ENCODE assay signal across 8 mouse cellular contexts in genomic region chr1:80106269-80106668, GRCm38 (mm10).
DNase-seq lines count a peak whose midpoint lies in the region; TF ChIP-seq lines count a peak whose summit lies in the region.

No protein-coding gene starts in this region.

- peak; percentile 44 for TF ChIP-seq RAD21 in MEL (IDR thresholded peaks at IDR 0.05; ENCODE audit: low read depth, low read length)

- intact Hi-C loops in left cerebral cortex, adult 2 months (cut with DNase I): loop anchor here (1.0 to 10.0 kb wide), 3 partner anchors 109 to 401 kb away; no protein-coding TSS in a partner anchor
- intact Hi-C loops in left cerebral cortex, postnatal 4 days (cut with DNase I): loop anchor here (5.0 kb wide), 1 partner anchor 319 kb away; no protein-coding TSS in a partner anchor
- intact Hi-C loops in heart, postnatal 10 days (cut with DNase I): loop anchor here (1.0 to 5.0 kb wide), 2 partner anchors 109 to 320 kb away; no protein-coding TSS in a partner anchor

- peak; percentile 59 for TF ChIP-seq CTCF in left cerebral cortex, adult 2 months (IDR thresholded peaks at IDR 0.05)
- peak in 2 of 3 experiments; percentile 7 to 37; a peak in 3 of 6 replicates for TF ChIP-seq CTCF in MEL (IDR thresholded peaks at IDR 0.05 in 2 of 3, conservative IDR thresholded peaks at IDR 0.05 in 1 of 3; ENCODE audit: control insufficient read depth in 1 of 3, insufficient read depth in 1 of 3, low read depth in 2 of 3, low read length in 3 of 3, poor library complexity in 1 of 3, severe bottlenecking in 1 of 3)

- H3K9me3 ChIP-seq in MEL (replicated peaks; ENCODE audit: insufficient read depth, low read length): no peaks in the 10 kb centered on the region

- no peak for TF ChIP-seq EP300 in MEL (IDR thresholded peaks at IDR 0.05; ENCODE audit: low read depth in 1 of 2, low read length in 2 of 2)

- no peak overlapping the region for H3K27ac ChIP-seq in left cerebral cortex, adult 2 months
- no peak overlapping the region for H3K27ac ChIP-seq in MEL (ENCODE audit: control insufficient read depth, low read depth, low read length)

- TF ChIP-seq POLR2A in MEL (IDR thresholded peaks at IDR 0.05; ENCODE audit: control insufficient read depth in 1 of 2, insufficient read depth in 1 of 2, low read depth in 1 of 2, low read length in 2 of 2, poor library complexity in 1 of 2): no peak

- H3K36me3 ChIP-seq in MEL (ENCODE audit: control insufficient read depth in 1 of 2, insufficient read depth in 2 of 2, low read length in 2 of 2): no peaks in the 10 kb centered on the region

- H3K4me1 ChIP-seq in MEL (ENCODE audit: control insufficient read depth in 1 of 2, insufficient read depth in 2 of 2, low read length in 2 of 2): no peaks in the 10 kb centered on the region

- H3K27me3 ChIP-seq in MEL (ENCODE audit: control insufficient read depth in 1 of 2, insufficient read depth in 2 of 2, low read length in 2 of 2): no peaks in the 10 kb centered on the region

- H3K79me2 ChIP-seq in MEL (ENCODE audit: control insufficient read depth, insufficient read depth, low read length, poor library complexity): no peaks in the 10 kb centered on the region

- H3K4me3 ChIP-seq in left cerebral cortex, adult 2 months: no peak overlapping the region
- H3K4me3 ChIP-seq in MEL (ENCODE audit: control insufficient read depth in 1 of 2, insufficient read depth in 1 of 2, low read depth in 2 of 2, low read length in 2 of 2): no peak overlapping the region

- DNase-seq in adrenal gland, postnatal 10 days: peak; percentile 51
- no peak for DNase-seq in adrenal gland, postnatal 4 days (ENCODE audit: low spot score in 2 of 2)
- no peak for DNase-seq in left cerebral cortex, adult 2 months (ENCODE audit: extremely low spot score in 1 of 2, low spot score in 2 of 2)
- no peak for DNase-seq in left cerebral cortex, postnatal 4 days
- peak; percentile 9 for DNase-seq in MEL (ENCODE audit: low read depth, low spot score)
- peak; percentile 62 to 65 for DNase-seq in heart, postnatal 10 days
- peak; percentile 60 for DNase-seq in lung, postnatal 25 days (ENCODE audit: low spot score)
- DNase-seq in cerebellum, adult 11-12 months: no peak

- H3K9ac ChIP-seq in MEL (ENCODE audit: control insufficient read depth, low read depth, low read length, poor library complexity, severe bottlenecking): no peak overlapping the region

TF ChIP-seq in MEL, 35 proteins besides CTCF, POLR2A, EP300 and RAD21:
- no peak for TF ChIP-seq NRF1 (IDR thresholded peaks at IDR 0.05; ENCODE audit: insufficient read depth, low read depth, low read length, poor library complexity, severe bottlenecking)
- TF ChIP-seq SMC3 (IDR thresholded peaks at IDR 0.05; ENCODE audit: low read depth, low read length): peak; percentile 51
- peak; percentile 16; the same call in 1 of the 2 replicates for TF ChIP-seq ZC3H11A (IDR thresholded peaks at IDR 0.05; ENCODE audit: low read depth, low read length)
- no peak for TF ChIP-seq KAT2A (conservative IDR thresholded peaks at IDR 0.05; ENCODE audit: low read depth, low read length)
- TF ChIP-seq GATA1 (IDR thresholded peaks at IDR 0.05; ENCODE audit: low read depth, low read length): no peak
TF ChIP-seq in MEL: peak in this region for 2.

Comparison
In these comparisons a context has a peak if more than half of its experiments do, and no peak if none do; other contexts are left out.
1. DNase-seq: peak in adrenal gland, postnatal 10 days (single experiment), MEL (single experiment), heart, postnatal 10 days (2 of 2) and lung, postnatal 25 days (single experiment); none in adrenal gland, postnatal 4 days (0 of 2), left cerebral cortex, adult 2 months (0 of 2), left cerebral cortex, postnatal 4 days (single experiment) and cerebellum, adult 11-12 months (single experiment).